Mouse (Mus musculus): ENCODE measurements around the gene Arid4b.
"Not testable (repeated sequence)": the region's sequence is repeated elsewhere in the genome, so short reads cannot be mapped to it uniquely, and the experiment has no call there.

Gene Arid4b

GRCm38 (mm10) chr13:14063013-14063941, at the start of gene Arid4b, which contains the start of gene Ggps1:
Gene Arid4b (plus strand): TSS chr13:14063232.
Gene Ggps1 (minus strand): TSS chr13:14063488.
- DNase-seq (ENCODE audit: low spot score) = peak; percentile 99

- no peak for DNase-seq (ENCODE audit: low spot score)
Measured at GRCm38 (mm10) chr13:14014001-14014400, 49.0 kb upstream of the Arid4b start.

- DNase-seq (ENCODE audit: low spot score) = peak; percentile 30
Measured at GRCm38 (mm10) chr13:14014540-14014939, 48.5 kb upstream of the Arid4b start.

- no peak for DNase-seq (ENCODE audit: low spot score)
Measured at GRCm38 (mm10) chr13:14015609-14016008, 47.4 kb upstream of the Arid4b start.

GRCm38 (mm10) chr13:14018283-14018682, 44.7 kb upstream of the Arid4b start:
- DNase-seq (ENCODE audit: low spot score) = no peak

- DNase-seq (ENCODE audit: low spot score) = no peak
Measured at GRCm38 (mm10) chr13:14018852-14019251, 44.2 kb upstream of the Arid4b start.

- not testable (repeated sequence) for DNase-seq (ENCODE audit: low spot score)
Measured at GRCm38 (mm10) chr13:14021417-14021816, 41.6 kb upstream of the Arid4b start.

GRCm38 (mm10) chr13:14025554-14025953, 37.5 kb upstream of the Arid4b start:
- DNase-seq (ENCODE audit: low spot score) = no peak

GRCm38 (mm10) chr13:14026154-14026820, 36.7 kb upstream of the Arid4b start:
- no peak for DNase-seq (ENCODE audit: low spot score)

GRCm38 (mm10) chr13:14033309-14034072, 29.5 kb upstream of the Arid4b start:
- DNase-seq (ENCODE audit: low spot score) = no peak

GRCm38 (mm10) chr13:14034073-14034348, 29.0 kb upstream of the Arid4b start:
- DNase-seq (ENCODE audit: low spot score) = peak; percentile 49

GRCm38 (mm10) chr13:14035352-14035751, 27.7 kb upstream of the Arid4b start:
- DNase-seq (ENCODE audit: low spot score) = not testable (repeated sequence)

- no peak for DNase-seq (ENCODE audit: low spot score)
Measured at GRCm38 (mm10) chr13:14035875-14036630, 27.0 kb upstream of the Arid4b start.

- DNase-seq (ENCODE audit: low spot score) = peak; percentile 16
Measured at GRCm38 (mm10) chr13:14038911-14039291, 24.1 kb upstream of the Arid4b start.

GRCm38 (mm10) chr13:14039292-14039965, 23.6 kb upstream of the Arid4b start, which contains the start of gene Tbce:
Gene Tbce (minus strand): TSS chr13:14039638.
- peak; percentile 94 for DNase-seq (ENCODE audit: low spot score)

- DNase-seq (ENCODE audit: low spot score) = peak; percentile 59
Measured at GRCm38 (mm10) chr13:14040186-14040585, 22.8 kb upstream of the Arid4b start.

- no peak for DNase-seq (ENCODE audit: low spot score)
Measured at GRCm38 (mm10) chr13:14043851-14044250, 19.2 kb upstream of the Arid4b start.

GRCm38 (mm10) chr13:14044521-14044920, 18.5 kb upstream of the Arid4b start:
- no peak for DNase-seq (ENCODE audit: low spot score)

GRCm38 (mm10) chr13:14049878-14050277, 13.2 kb upstream of the Arid4b start:
- no peak for DNase-seq (ENCODE audit: low spot score)

- no peak for DNase-seq (ENCODE audit: low spot score)
Measured at GRCm38 (mm10) chr13:14056801-14057200, 6.2 kb upstream of the Arid4b start.

- DNase-seq (ENCODE audit: low spot score) = no peak
Measured at GRCm38 (mm10) chr13:14059582-14059981, 3.5 kb upstream of the Arid4b start.

All from adipocyte (in vitro differentiated cells).